Mouse (Mus musculus) brain, embryonic 14.5 days (tissue): ENCODE results near the gene Rprd1b.

Source experiments
- CTCF ChIP-seq: fragments of 200-500 bp; IDR thresholded peaks from 2 replicates; pipeline ENCODE4 v1.5.1; 2012; ENCODE audit warnings: inconsistent platforms, mild to moderate bottlenecking, moderate library complexity, borderline replicate concordance; ENCODE audit not compliant: insufficient read depth, insufficient read length; ENCODE audit errors: extremely low read depth
- POLR2A ChIP-seq: fragments of 200-500 bp; IDR thresholded peaks from 2 replicates; pipeline ENCODE4 v1.6.1; 2012; ENCODE audit warnings: mild to moderate bottlenecking, inconsistent platforms, borderline replicate concordance; ENCODE audit not compliant: poor library complexity, insufficient read depth, insufficient read length, severe bottlenecking; ENCODE audit errors: extremely low read depth

DNA sequence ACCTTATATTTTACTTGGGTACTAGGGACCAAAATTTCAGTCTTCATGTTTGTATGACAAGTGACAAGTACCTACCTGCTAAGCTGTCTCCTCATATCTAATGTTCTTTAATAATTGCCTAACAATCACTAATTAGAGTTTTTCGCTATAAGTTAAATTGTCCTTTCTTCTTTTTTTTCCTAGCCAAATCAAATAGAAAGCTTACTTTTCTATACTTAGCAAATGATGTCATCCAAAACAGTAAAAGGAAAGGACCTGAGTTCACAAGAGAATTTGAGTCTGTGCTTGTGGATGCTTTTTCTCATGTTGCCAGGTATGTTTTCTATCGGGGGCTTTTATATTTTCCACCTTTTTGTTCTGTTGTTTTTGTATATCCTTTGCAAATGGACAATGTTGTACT is 7.5 kb downstream of the Rprd1b start:
- no peak for TF ChIP-seq POLR2A
- TF ChIP-seq CTCF: no peak
